Mouse (Mus musculus): ENCODE measurements around the gene Mfsd11. TPM values are rescaled to one million over a fixed set of nuclear protein-coding genes. Genes with fewer than 3 reads are reported as not detected.
"Not testable (repeated sequence)": the region's sequence is repeated elsewhere in the genome, so short reads cannot be mapped to it uniquely, and the experiment has no call there.

Gene Mfsd11
- polyA plus RNA-seq, 1 experiment: 36.7 TPM

- DNase-seq (ENCODE audit: low read depth): no peak
Observed at GRCm38 (mm10) chr11:116821057-116821940, 30.9 kb upstream of the Mfsd11 start.

- no peak for DNase-seq (ENCODE audit: low read depth)
Observed at GRCm38 (mm10) chr11:116822215-116822614, 30.0 kb upstream of the Mfsd11 start.

GRCm38 (mm10) chr11:116822626-116823025 is 29.6 kb upstream of the Mfsd11 start:
- DNase-seq (ENCODE audit: low read depth): no peak

GRCm38 (mm10) chr11:116823255-116823654 is 29.0 kb upstream of the Mfsd11 start:
- DNase-seq (ENCODE audit: low read depth): no peak

GRCm38 (mm10) chr11:116823885-116824284 is 28.4 kb upstream of the Mfsd11 start:
- DNase-seq (ENCODE audit: low read depth): not testable (repeated sequence)

GRCm38 (mm10) chr11:116825230-116825629 is 27.0 kb upstream of the Mfsd11 start:
- no peak for DNase-seq (ENCODE audit: low read depth)

GRCm38 (mm10) chr11:116826550-116827504 is 25.4 kb upstream of the Mfsd11 start:
- DNase-seq (ENCODE audit: low read depth): no peak

- DNase-seq (ENCODE audit: low read depth): no peak
Observed at GRCm38 (mm10) chr11:116827534-116828165, 24.6 kb upstream of the Mfsd11 start, which contains the start of gene Mxra7. Gene Mxra7 (minus strand): TSS chr11:116828046.

GRCm38 (mm10) chr11:116832172-116832685 is 20.0 kb upstream of the Mfsd11 start:
- DNase-seq (ENCODE audit: low read depth): no peak

- no peak for DNase-seq (ENCODE audit: low read depth)
Observed at GRCm38 (mm10) chr11:116834954-116835353, 17.3 kb upstream of the Mfsd11 start.

GRCm38 (mm10) chr11:116836283-116836682 is 16.0 kb upstream of the Mfsd11 start:
- DNase-seq (ENCODE audit: low read depth): no peak

GRCm38 (mm10) chr11:116837441-116837840 is 14.8 kb upstream of the Mfsd11 start:
- DNase-seq (ENCODE audit: low read depth): no peak

- no peak for DNase-seq (ENCODE audit: low read depth)
Observed at GRCm38 (mm10) chr11:116838936-116839335, 13.3 kb upstream of the Mfsd11 start.

GRCm38 (mm10) chr11:116839601-116840000 is 12.6 kb upstream of the Mfsd11 start:
- DNase-seq (ENCODE audit: low read depth): no peak

GRCm38 (mm10) chr11:116840748-116841147 is 11.5 kb upstream of the Mfsd11 start:
- no peak for DNase-seq (ENCODE audit: low read depth)

GRCm38 (mm10) chr11:116842531-116843260 is 9.5 kb upstream of the Mfsd11 start:
- DNase-seq (ENCODE audit: low read depth): no peak

GRCm38 (mm10) chr11:116843261-116844233 is 8.7 kb upstream of the Mfsd11 start, which contains the start of the genes Mettl23 and Jmjd6:
Gene Mettl23 (plus strand): TSS chr11:116843278.
Gene Jmjd6 (minus strand): TSS chr11:116843449.
- DNase-seq (ENCODE audit: low read depth): no peak

- no peak for DNase-seq (ENCODE audit: low read depth)
Observed at GRCm38 (mm10) chr11:116846593-116847181, 5.6 kb upstream of the Mfsd11 start.

Data from gonadal fat pad, adult 2 months (tissue).